Mouse (Mus musculus): ENCODE data around the gene Cdc42bpa. TPM values are rescaled to one million over a fixed set of nuclear protein-coding genes. Genes with fewer than 3 reads are reported as not detected.

Cdc42bpa gene
- polyA plus RNA-seq, 1 experiment from 2014 or later = 19.1 TPM

GRCm38 (mm10) chr1:180158648-180159047 lies 198.4 kb downstream of the Cdc42bpa start:
- no peak overlapping the region for H3K4me3 ChIP-seq
- peaks cover 31% of the 10 kb centered on the region for H3K36me3 ChIP-seq
- no peaks in the 10 kb centered on the region for H3K9me3 ChIP-seq
- H3K9ac ChIP-seq = no peak overlapping the region
- WGBS = 87% methylated on average over 2 of the region's 2 CpGs
- no peak overlapping the region for H3K27ac ChIP-seq
- no peaks in the 10 kb centered on the region for H3K27me3 ChIP-seq (replicated peaks)
- no peaks in the 10 kb centered on the region for H3K4me1 ChIP-seq
- no peak overlapping the region for H3K4me2 ChIP-seq (replicated peaks)
- no peak for ATAC-seq (ENCODE audit: low FRiP score, low read depth)

- H3K9me3 ChIP-seq = no peaks in the 10 kb centered on the region
- no peak overlapping the region for H3K4me2 ChIP-seq (replicated peaks)
- no peak overlapping the region for H3K27ac ChIP-seq
- no peaks in the 10 kb centered on the region for H3K27me3 ChIP-seq (replicated peaks)
- WGBS = 79% methylated on average over 2 of the region's 2 CpGs
- H3K36me3 ChIP-seq = peaks cover 35% of the 10 kb centered on the region
- no peak for ATAC-seq (ENCODE audit: low FRiP score, low read depth)
- no peaks in the 10 kb centered on the region for H3K4me1 ChIP-seq
- H3K4me3 ChIP-seq = no peak overlapping the region
- no peak overlapping the region for H3K9ac ChIP-seq
Observed at GRCm38 (mm10) chr1:180160545-180160944, 200.3 kb downstream of the Cdc42bpa start.

GRCm38 (mm10) chr1:180161160-180161559 lies 200.9 kb downstream of the Cdc42bpa start:
- Histone ChIP-seq H3K4me1 (no peaks in the 10 kb centered on the region), H3K4me3 (no peak overlapping the region), H3K9me3 (no peaks in the 10 kb centered on the region), H3K9ac (no peak overlapping the region), H3K4me2 (replicated peaks) (no peak overlapping the region), H3K36me3 (peaks cover 39% of the 10 kb centered on the region), H3K27me3 (replicated peaks) (no peaks in the 10 kb centered on the region), H3K27ac (no peak overlapping the region)
- 74% methylated on average over 3 of the region's 3 CpGs for WGBS
- no peak for ATAC-seq (ENCODE audit: low FRiP score, low read depth)

- WGBS = 88% methylated on average over 20 of the region's 20 CpGs
- H3K4me3 ChIP-seq = no peak overlapping the region
- H3K9ac ChIP-seq = no peak overlapping the region
- peaks cover 44% of the 10 kb centered on the region for H3K36me3 ChIP-seq
- no peaks in the 10 kb centered on the region for H3K4me1 ChIP-seq
- H3K9me3 ChIP-seq = no peaks in the 10 kb centered on the region
- ATAC-seq (ENCODE audit: low FRiP score, low read depth) = no peak
- H3K27me3 ChIP-seq (replicated peaks) = no peaks in the 10 kb centered on the region
- no peak overlapping the region for H3K27ac ChIP-seq
- no peak overlapping the region for H3K4me2 ChIP-seq (replicated peaks)
Observed at GRCm38 (mm10) chr1:180161566-180162355, 201.5 kb downstream of the Cdc42bpa start.

- Histone ChIP-seq H3K36me3 (peaks cover 44% of the 10 kb centered on the region), H3K9ac (no peak overlapping the region), H3K4me3 (no peak overlapping the region), H3K9me3 (no peaks in the 10 kb centered on the region), H3K4me2 (replicated peaks) (no peak overlapping the region), H3K4me1 (no peaks in the 10 kb centered on the region), H3K27ac (no peak overlapping the region), H3K27me3 (replicated peaks) (no peaks in the 10 kb centered on the region)
- WGBS = 81% methylated on average over 7 of the region's 7 CpGs
- ATAC-seq (ENCODE audit: low FRiP score, low read depth) = no peak
Observed at GRCm38 (mm10) chr1:180162986-180163385, 202.7 kb downstream of the Cdc42bpa start.

GRCm38 (mm10) chr1:180166533-180166932 lies 206.3 kb downstream of the Cdc42bpa start:
- Histone ChIP-seq H3K4me1 (no peaks in the 10 kb centered on the region), H3K4me3 (no peak overlapping the region), H3K36me3 (peaks cover 30% of the 10 kb centered on the region), H3K9ac (no peak overlapping the region), H3K9me3 (no peaks in the 10 kb centered on the region), H3K27me3 (replicated peaks) (no peaks in the 10 kb centered on the region), H3K4me2 (replicated peaks) (no peak overlapping the region), H3K27ac (no peak overlapping the region)
- ATAC-seq (ENCODE audit: low FRiP score, low read depth) = no peak
- WGBS = 79% methylated on average over 5 of the region's 5 CpGs

GRCm38 (mm10) chr1:180168294-180168693 lies 208.0 kb downstream of the Cdc42bpa start:
- H3K9ac ChIP-seq = no peak overlapping the region
- no peak overlapping the region for H3K4me2 ChIP-seq (replicated peaks)
- WGBS = 95% methylated on average over 6 of the region's 6 CpGs
- H3K27me3 ChIP-seq (replicated peaks) = no peaks in the 10 kb centered on the region
- no peaks in the 10 kb centered on the region for H3K9me3 ChIP-seq
- ATAC-seq (ENCODE audit: low FRiP score, low read depth) = no peak
- H3K36me3 ChIP-seq = peaks cover 16% of the 10 kb centered on the region
- no peak overlapping the region for H3K4me3 ChIP-seq
- H3K27ac ChIP-seq = no peak overlapping the region
- H3K4me1 ChIP-seq = no peaks in the 10 kb centered on the region

GRCm38 (mm10) chr1:180169161-180169560 lies 208.9 kb downstream of the Cdc42bpa start:
- peaks cover 9% of the 10 kb centered on the region; the same call in 1 of the 2 replicates for H3K36me3 ChIP-seq
- H3K4me3 ChIP-seq = no peak overlapping the region
- H3K4me2 ChIP-seq (replicated peaks) = no peak overlapping the region
- H3K9me3 ChIP-seq = no peaks in the 10 kb centered on the region
- H3K27me3 ChIP-seq (replicated peaks) = no peaks in the 10 kb centered on the region
- no peak overlapping the region for H3K27ac ChIP-seq
- H3K9ac ChIP-seq = no peak overlapping the region
- 89% methylated on average over 7 of the region's 7 CpGs for WGBS
- H3K4me1 ChIP-seq = no peaks in the 10 kb centered on the region
- ATAC-seq (ENCODE audit: low FRiP score, low read depth) = no peak

- no peak overlapping the region for H3K27ac ChIP-seq
- H3K4me2 ChIP-seq (replicated peaks) = no peak overlapping the region
- H3K9ac ChIP-seq = no peak overlapping the region
- ATAC-seq (ENCODE audit: low FRiP score, low read depth) = no peak
- H3K27me3 ChIP-seq (replicated peaks) = no peaks in the 10 kb centered on the region
- no peaks in the 10 kb centered on the region for H3K9me3 ChIP-seq
- no peak overlapping the region for H3K4me3 ChIP-seq
- no peaks in the 10 kb centered on the region for H3K4me1 ChIP-seq
- peaks cover 9% of the 10 kb centered on the region; the same call in 1 of the 2 replicates for H3K36me3 ChIP-seq
- WGBS = 91% methylated on average over 8 of the region's 8 CpGs
Observed at GRCm38 (mm10) chr1:180170071-180170470, 209.8 kb downstream of the Cdc42bpa start.

- Histone ChIP-seq H3K36me3 (no peaks in the 10 kb centered on the region), H3K9me3 (no peaks in the 10 kb centered on the region), H3K27me3 (replicated peaks) (no peaks in the 10 kb centered on the region), H3K4me2 (replicated peaks) (no peak overlapping the region), H3K4me3 (no peak overlapping the region), H3K4me1 (no peaks in the 10 kb centered on the region), H3K9ac (no peak overlapping the region), H3K27ac (no peak overlapping the region)
- no peak for ATAC-seq (ENCODE audit: low FRiP score, low read depth)
- WGBS = 83% methylated on average over 2 of the region's 2 CpGs
Observed at GRCm38 (mm10) chr1:180171883-180172282, 211.6 kb downstream of the Cdc42bpa start.

- Histone ChIP-seq H3K4me2 (replicated peaks) (no peak overlapping the region), H3K4me3 (no peak overlapping the region), H3K9ac (no peak overlapping the region), H3K9me3 (no peaks in the 10 kb centered on the region), H3K4me1 (no peaks in the 10 kb centered on the region), H3K27ac (no peak overlapping the region), H3K36me3 (no peaks in the 10 kb centered on the region), H3K27me3 (replicated peaks) (no peaks in the 10 kb centered on the region)
- 90% methylated on average over 4 of the region's 4 CpGs for WGBS
- no peak for ATAC-seq (ENCODE audit: low FRiP score, low read depth)
Observed at GRCm38 (mm10) chr1:180172600-180172999, 212.3 kb downstream of the Cdc42bpa start.

GRCm38 (mm10) chr1:180173017-180173416 lies 212.7 kb downstream of the Cdc42bpa start:
- Histone ChIP-seq H3K9me3 (no peaks in the 10 kb centered on the region), H3K36me3 (no peaks in the 10 kb centered on the region), H3K9ac (no peak overlapping the region), H3K4me2 (replicated peaks) (no peak overlapping the region), H3K4me1 (no peaks in the 10 kb centered on the region), H3K27ac (no peak overlapping the region), H3K27me3 (replicated peaks) (no peaks in the 10 kb centered on the region), H3K4me3 (no peak overlapping the region)
- ATAC-seq (ENCODE audit: low FRiP score, low read depth) = no peak
- 82% methylated on average over 5 of the region's 5 CpGs for WGBS

GRCm38 (mm10) chr1:180174718-180175117 lies 214.4 kb downstream of the Cdc42bpa start:
- ATAC-seq (ENCODE audit: low FRiP score, low read depth) = no peak
- Histone ChIP-seq H3K36me3 (no peaks in the 10 kb centered on the region), H3K4me3 (no peak overlapping the region), H3K27me3 (replicated peaks) (no peaks in the 10 kb centered on the region), H3K4me2 (replicated peaks) (no peak overlapping the region), H3K9me3 (no peaks in the 10 kb centered on the region), H3K27ac (no peak overlapping the region), H3K4me1 (no peaks in the 10 kb centered on the region), H3K9ac (no peak overlapping the region)
- 67% methylated on average over 6 of the region's 6 CpGs for WGBS
